Mouse (Mus musculus) liver, embryonic 14.5 days (tissue): ENCODE results near the gene Agbl4.

Experiments
- CTCF ChIP-seq: IDR thresholded peaks from 2 replicates; pipeline ENCODE4 v1.5.1; 2016; ENCODE audit warnings: antibody characterized with exemption, low read depth, control low read depth
- EP300 ChIP-seq: IDR thresholded peaks from 2 replicates; pipeline ENCODE4 v1.6.1; 2016; ENCODE audit warnings: antibody characterized with exemption, low read depth

DNA sequence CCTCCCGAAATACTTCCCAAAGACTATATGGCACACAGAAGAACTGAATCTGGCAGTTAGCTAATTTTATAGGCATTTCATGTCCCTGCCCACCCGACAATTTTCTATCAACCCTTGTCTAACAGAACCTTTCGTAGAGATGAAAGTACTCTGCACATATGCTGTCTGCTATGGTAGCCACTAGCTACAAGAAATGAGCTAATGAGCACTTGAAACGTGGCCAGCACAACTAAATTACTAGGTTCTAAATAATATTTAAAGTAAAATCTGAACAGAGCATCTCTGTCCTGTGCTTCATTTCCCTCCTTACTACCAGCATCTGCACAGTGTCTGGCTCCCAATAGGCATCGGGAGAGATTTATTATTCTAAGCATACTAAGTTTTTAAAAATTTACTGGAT, 1.2 kb upstream of the Agbl4 start:
- TF ChIP-seq CTCF = no peak
- no peak for TF ChIP-seq EP300
